Mouse (Mus musculus): ENCODE results near the gene Trpv5. TPM values are rescaled to one million over a fixed set of nuclear protein-coding genes. Genes with fewer than 3 reads are reported as not detected.

The Trpv5 gene
- polyA plus RNA-seq, 1 experiment from 2014 or later = not detected

GRCm38 (mm10) chr6:41637927-41638506, 42.6 kb downstream of the Trpv5 start:
- Histone ChIP-seq H3K4me1 (no peaks in the 10 kb centered on the region), H3K27ac (no peak overlapping the region), H3K27me3 (no peaks in the 10 kb centered on the region), H3K9me3 (no peaks in the 10 kb centered on the region), H3K4me2 (no peak overlapping the region), H3K4me3 (no peak overlapping the region), H3K36me3 (no peaks in the 10 kb centered on the region), H3K9ac (no peak overlapping the region)
- 62% methylated on average over 6 of the region's 6 CpGs for WGBS
- ATAC-seq (ENCODE audit: borderline replicate concordance, extremely low read depth, low FRiP score, low TSS enrichment) = no peak

DNA sequence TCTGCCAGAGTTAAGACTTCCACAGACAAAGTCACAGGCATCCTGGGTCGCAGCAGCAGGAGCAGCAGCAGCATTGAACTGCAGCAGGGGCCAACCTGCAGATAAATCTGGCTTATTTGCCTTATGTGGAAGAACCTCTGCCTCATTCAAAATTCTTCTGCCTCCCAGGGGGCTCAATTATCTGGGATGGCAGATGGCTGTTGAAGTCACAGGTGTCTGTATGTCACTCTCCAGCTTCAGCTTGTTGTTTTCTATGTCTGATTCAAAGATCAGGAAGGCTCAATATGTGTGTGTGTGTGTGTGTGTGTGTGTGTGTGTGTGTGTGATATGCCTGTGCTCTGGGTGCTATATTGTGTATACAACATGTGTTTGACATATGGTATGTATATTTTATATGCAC, 43.2 kb downstream of the Trpv5 start:
- ATAC-seq (ENCODE audit: borderline replicate concordance, extremely low read depth, low FRiP score, low TSS enrichment) = no peak
- Histone ChIP-seq H3K4me2 (no peak overlapping the region), H3K9ac (no peak overlapping the region), H3K36me3 (no peaks in the 10 kb centered on the region), H3K4me3 (no peak overlapping the region), H3K27ac (no peak overlapping the region), H3K4me1 (no peaks in the 10 kb centered on the region), H3K27me3 (no peaks in the 10 kb centered on the region), H3K9me3 (no peaks in the 10 kb centered on the region)
- 26% methylated on average over 1 of the region's 1 CpGs for WGBS

DNA sequence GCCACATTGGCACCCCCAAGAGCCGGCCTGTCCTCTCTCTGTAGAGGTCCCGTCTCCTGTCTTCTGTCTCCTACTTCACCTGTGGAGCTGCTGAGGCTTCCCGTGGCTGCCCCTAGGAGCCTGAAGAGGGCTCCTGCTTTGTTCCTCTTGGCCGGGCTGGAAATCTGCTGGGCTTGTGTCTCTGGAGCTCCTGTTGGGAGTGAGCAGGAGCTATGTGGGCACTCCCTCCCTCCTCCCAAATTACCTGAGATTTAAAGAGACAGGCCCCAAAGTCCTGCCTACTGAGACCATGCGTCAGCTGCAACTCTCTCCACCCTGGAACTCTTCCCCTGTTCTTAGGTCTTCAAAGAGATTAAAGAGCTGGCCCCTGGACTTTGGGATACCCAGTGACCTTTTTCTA, 44.4 kb downstream of the Trpv5 start, which contains the start of gene Trpv6:
Trpv6 (minus strand) TSS at position 228 of the 400 bp plus-strand sequence.
- no peaks in the 10 kb centered on the region for H3K4me1 ChIP-seq
- H3K4me3 ChIP-seq = peak within 1 kb of the TSS; percentile 34
- H3K36me3 ChIP-seq = no peaks in the 10 kb centered on the region
- H3K27me3 ChIP-seq = no peaks in the 10 kb centered on the region
- ATAC-seq (ENCODE audit: borderline replicate concordance, extremely low read depth, low FRiP score, low TSS enrichment) = no peak; the same call in 1 of the 2 replicates
- H3K4me2 ChIP-seq = peak within 1 kb of the TSS; percentile 48
- H3K9me3 ChIP-seq = no peaks in the 10 kb centered on the region
- WGBS = 14% methylated on average over 5 of the region's 5 CpGs
- no peak within 1 kb of the TSS for H3K9ac ChIP-seq
- H3K27ac ChIP-seq = no peak within 1 kb of the TSS

DNA sequence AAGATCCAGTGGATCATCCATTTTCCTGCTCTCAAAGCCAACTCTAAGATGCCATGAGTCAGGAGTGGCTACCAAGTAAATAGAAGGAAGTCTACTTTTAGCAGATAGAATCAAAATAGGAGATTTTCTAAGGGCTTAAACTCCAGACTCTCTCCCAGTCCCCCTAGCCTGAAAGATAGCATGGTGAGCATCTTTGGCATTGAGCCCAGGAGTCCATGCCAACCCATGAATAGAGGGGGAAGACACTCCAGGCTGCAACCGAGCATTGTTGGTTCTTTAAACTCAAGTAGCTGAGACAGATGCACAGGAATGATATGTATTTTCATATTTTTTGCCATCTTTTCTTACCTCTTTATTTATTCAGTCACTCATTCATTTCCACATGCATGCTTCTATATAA, 45.4 kb downstream of the Trpv5 start:
- Histone ChIP-seq H3K36me3 (no peaks in the 10 kb centered on the region), H3K27me3 (no peaks in the 10 kb centered on the region), H3K4me1 (no peaks in the 10 kb centered on the region), H3K9me3 (no peaks in the 10 kb centered on the region), H3K4me2 (0 out of 2 replicates have a peak overlapping the region, but pooled peaks have one; percentile 48), H3K4me3 (0 out of 2 replicates have a peak overlapping the region, but pooled peaks have one; percentile 34), H3K9ac (no peak overlapping the region), H3K27ac (no peak overlapping the region)
- WGBS = 20% methylated on average over 1 of the region's 1 CpGs
- no peak for ATAC-seq (ENCODE audit: borderline replicate concordance, extremely low read depth, low FRiP score, low TSS enrichment)

GRCm38 (mm10) chr6:41631549-41631948, 49.0 kb downstream of the Trpv5 start:
- Histone ChIP-seq H3K4me2 (no peak overlapping the region), H3K9ac (no peak overlapping the region), H3K27ac (no peak overlapping the region), H3K36me3 (no peaks in the 10 kb centered on the region), H3K9me3 (no peaks in the 10 kb centered on the region), H3K4me1 (no peaks in the 10 kb centered on the region), H3K27me3 (no peaks in the 10 kb centered on the region), H3K4me3 (no peak overlapping the region)
- WGBS = 70% methylated on average over 4 of the region's 4 CpGs
- ATAC-seq (ENCODE audit: borderline replicate concordance, extremely low read depth, low FRiP score, low TSS enrichment) = no peak

GRCm38 (mm10) chr6:41630791-41631190, 49.8 kb downstream of the Trpv5 start:
- Histone ChIP-seq H3K27ac (no peak overlapping the region), H3K9me3 (no peaks in the 10 kb centered on the region), H3K9ac (no peak overlapping the region), H3K4me3 (no peak overlapping the region), H3K27me3 (no peaks in the 10 kb centered on the region), H3K36me3 (no peaks in the 10 kb centered on the region), H3K4me2 (no peak overlapping the region), H3K4me1 (no peaks in the 10 kb centered on the region)
- 47% methylated on average over 2 of the region's 2 CpGs for WGBS
- no peak for ATAC-seq (ENCODE audit: borderline replicate concordance, extremely low read depth, low FRiP score, low TSS enrichment)

DNA sequence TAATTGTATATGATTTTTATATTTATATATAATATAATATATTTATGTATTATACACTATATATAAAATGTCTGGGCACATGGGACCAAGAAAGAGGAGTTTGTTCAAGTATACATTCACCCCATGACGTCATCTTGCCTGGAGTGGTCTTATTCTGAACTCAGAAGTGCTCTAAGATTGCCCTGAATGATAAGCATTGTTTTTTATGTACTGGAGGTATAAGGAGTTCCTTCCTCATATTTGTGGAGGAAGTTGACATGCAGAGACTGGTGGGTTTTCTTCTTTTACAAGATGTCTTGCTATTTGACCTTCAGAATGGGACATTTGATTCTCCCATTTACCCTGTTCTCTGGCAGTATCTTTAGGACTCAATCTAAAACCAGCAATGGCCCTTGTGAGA, 52.4 kb downstream of the Trpv5 start:
- Histone ChIP-seq H3K4me2 (no peak overlapping the region), H3K27me3 (no peaks in the 10 kb centered on the region), H3K4me3 (no peak overlapping the region), H3K9me3 (no peaks in the 10 kb centered on the region), H3K36me3 (no peaks in the 10 kb centered on the region), H3K4me1 (no peaks in the 10 kb centered on the region), H3K27ac (no peak overlapping the region), H3K9ac (no peak overlapping the region)
- WGBS = 52% methylated on average over 1 of the region's 1 CpGs
- no peak for ATAC-seq (ENCODE audit: borderline replicate concordance, extremely low read depth, low FRiP score, low TSS enrichment)

- no peaks in the 10 kb centered on the region for H3K36me3 ChIP-seq
- 65% methylated on average over 9 of the region's 9 CpGs for WGBS
- no peak overlapping the region for H3K9ac ChIP-seq
- H3K27me3 ChIP-seq = no peaks in the 10 kb centered on the region
- H3K4me1 ChIP-seq = no peaks in the 10 kb centered on the region
- no peak for ATAC-seq (ENCODE audit: borderline replicate concordance, extremely low read depth, low FRiP score, low TSS enrichment)
- H3K4me2 ChIP-seq = no peak overlapping the region
- no peaks in the 10 kb centered on the region for H3K9me3 ChIP-seq
- no peak overlapping the region for H3K27ac ChIP-seq
- H3K4me3 ChIP-seq = no peak overlapping the region
Measured at GRCm38 (mm10) chr6:41622661-41623060, 57.9 kb downstream of the Trpv5 start.

DNA sequence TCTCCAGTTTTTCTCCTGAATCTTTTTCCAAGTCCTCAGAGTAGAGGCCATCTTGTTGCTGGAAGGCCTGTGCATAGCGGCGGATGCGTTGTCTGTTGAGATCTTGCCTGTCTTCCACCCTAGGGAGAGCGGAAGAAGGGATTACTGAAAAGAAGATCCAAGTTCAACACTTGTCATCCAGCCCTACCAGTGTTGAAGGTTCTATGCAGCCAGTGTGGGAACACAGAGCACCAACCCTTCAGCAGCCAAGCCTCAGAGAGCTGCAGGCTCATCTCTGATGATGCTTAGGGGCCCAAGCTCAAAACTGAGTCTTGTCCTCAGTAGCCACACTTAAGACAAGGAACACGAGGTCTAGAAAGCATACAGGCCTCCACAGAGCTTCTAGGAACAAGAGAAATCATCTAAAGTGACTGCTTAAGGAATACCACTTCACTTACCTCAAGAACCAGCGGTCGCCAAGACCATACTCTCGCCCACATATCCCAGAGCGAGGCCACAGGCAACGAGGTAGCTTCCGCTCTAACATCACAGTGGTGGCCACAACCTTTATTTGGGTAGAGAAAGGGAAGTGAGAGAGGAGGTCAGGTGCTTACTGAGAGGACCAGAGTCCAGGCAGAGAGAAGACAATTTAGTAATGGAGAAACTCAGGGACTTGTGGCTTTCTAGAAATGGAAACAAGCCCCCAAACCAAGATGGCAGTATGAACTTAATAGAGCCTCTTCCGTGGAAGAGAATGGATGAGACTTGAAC, 59.2 kb downstream of the Trpv5 start:
- Histone ChIP-seq H3K9me3 (no peaks in the 10 kb centered on the region), H3K9ac (no peak overlapping the region), H3K27me3 (no peaks in the 10 kb centered on the region), H3K27ac (no peak overlapping the region), H3K4me3 (no peak overlapping the region), H3K4me2 (no peak overlapping the region), H3K4me1 (no peaks in the 10 kb centered on the region), H3K36me3 (no peaks in the 10 kb centered on the region)
- 86% methylated on average over 12 of the region's 12 CpGs for WGBS
- no peak for ATAC-seq (ENCODE audit: borderline replicate concordance, extremely low read depth, low FRiP score, low TSS enrichment)

DNA sequence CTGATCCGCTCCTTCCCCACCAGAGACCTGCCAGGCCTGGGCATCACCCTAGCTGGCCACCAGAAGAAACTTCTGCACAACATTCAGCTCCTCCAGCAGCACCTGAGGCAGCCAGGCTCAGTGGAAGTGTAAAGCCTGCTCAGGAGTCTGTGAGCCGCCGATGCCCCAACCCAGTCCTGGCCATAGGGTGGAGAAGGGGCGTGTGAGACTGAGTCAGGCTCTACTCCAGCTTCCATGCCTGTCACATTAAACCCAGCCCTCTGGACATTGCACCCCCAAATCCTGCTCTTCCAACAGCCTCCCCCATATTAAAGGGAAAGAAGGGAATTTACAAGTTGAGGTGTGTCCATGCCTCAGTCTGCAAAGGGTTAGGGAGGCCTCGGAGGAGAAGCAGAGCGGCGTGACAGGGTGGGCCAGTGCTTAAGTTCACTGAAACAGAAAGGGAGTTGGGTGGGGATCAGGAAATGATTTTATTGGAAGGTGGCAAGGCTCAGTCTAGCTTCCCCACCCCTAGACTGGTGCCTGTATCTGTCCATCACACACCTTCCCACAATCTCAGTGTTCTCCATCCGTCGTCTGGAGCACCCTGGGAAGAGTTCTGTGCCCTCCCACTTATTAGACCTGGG, 60.3 kb downstream of the Trpv5 start:
- ATAC-seq (ENCODE audit: borderline replicate concordance, extremely low read depth, low FRiP score, low TSS enrichment) = no peak
- Histone ChIP-seq H3K4me1 (no peaks in the 10 kb centered on the region), H3K9me3 (no peaks in the 10 kb centered on the region), H3K4me3 (no peak overlapping the region), H3K27ac (no peak overlapping the region), H3K36me3 (no peaks in the 10 kb centered on the region), H3K9ac (no peak overlapping the region), H3K4me2 (no peak overlapping the region), H3K27me3 (no peaks in the 10 kb centered on the region)
- WGBS = 81% methylated on average over 9 of the region's 9 CpGs

DNA sequence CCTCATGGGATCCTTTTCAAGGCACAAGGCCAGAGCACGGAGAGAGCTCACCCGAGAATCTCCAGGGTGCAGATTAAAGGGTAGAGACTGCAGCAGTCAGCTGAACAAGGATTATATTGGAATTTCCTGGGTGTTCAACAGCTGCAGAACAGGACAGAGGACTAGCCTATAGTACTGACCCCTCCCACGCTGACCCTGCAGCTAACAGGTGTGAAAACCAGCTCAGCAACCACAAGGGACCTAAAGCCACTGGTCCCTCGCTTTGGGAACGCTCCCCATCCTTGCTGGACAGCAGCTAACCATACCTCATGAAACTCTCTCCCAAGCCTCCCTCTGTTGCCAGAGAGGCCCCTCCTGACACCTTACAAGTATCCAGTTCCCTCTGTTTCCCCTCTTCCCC, 72.9 kb downstream of the Trpv5 start:
- Histone ChIP-seq H3K4me2 (no peak overlapping the region), H3K4me3 (no peak overlapping the region), H3K27me3 (no peaks in the 10 kb centered on the region), H3K4me1 (peaks cover 9% of the 10 kb centered on the region), H3K9ac (no peak overlapping the region), H3K27ac (no peak overlapping the region), H3K9me3 (no peaks in the 10 kb centered on the region), H3K36me3 (no peaks in the 10 kb centered on the region)
- ATAC-seq (ENCODE audit: borderline replicate concordance, extremely low read depth, low FRiP score, low TSS enrichment) = no peak
- WGBS = 56% methylated on average over 5 of the region's 5 CpGs

GRCm38 (mm10) chr6:41606214-41606613, 74.4 kb downstream of the Trpv5 start:
- H3K4me3 ChIP-seq = peak overlapping the region; percentile 77

More at GRCm38 (mm10) chr6:41606214-41606613, 74.4 kb downstream of the Trpv5 start:
- Histone ChIP-seq H3K4me1 (peaks cover 9% of the 10 kb centered on the region), H3K9me3 (no peaks in the 10 kb centered on the region), H3K4me2 (peak overlapping the region; percentile 97), H3K27me3 (no peaks in the 10 kb centered on the region), H3K9ac (0 out of 2 replicates have a peak overlapping the region, but pooled peaks have one; percentile 64), H3K27ac (no peak overlapping the region), H3K36me3 (no peaks in the 10 kb centered on the region)
- ATAC-seq (ENCODE audit: borderline replicate concordance, extremely low read depth, low FRiP score, low TSS enrichment) = peak; percentile 3; the same call in 1 of the 2 replicates
- 5% methylated on average over 4 of the region's 4 CpGs for WGBS

All from lung, embryonic 15.5 days (tissue).